In genomic region chr12:53251701-53252181, GRCm38 (mm10) we compare ENCODE assay signal across 8 mouse cellular contexts. TPM values are rescaled to one million over a fixed set of nuclear protein-coding genes. Genes with fewer than 3 reads are reported as not detected.
DNase-seq lines count a peak whose midpoint lies in the region; ATAC-seq and TF ChIP-seq lines count a peak whose summit lies in the region.

No protein-coding gene starts in this region.

- H3K9ac ChIP-seq in ES-E14 (ENCODE audit: insufficient read depth, low read depth, low read length, poor library complexity, severe bottlenecking) = no peak overlapping the region
- no peak overlapping the region for H3K9ac ChIP-seq in embryonic facial prominence, embryonic 15.5 days
- peak overlapping the region; percentile 98 for H3K9ac ChIP-seq in hindbrain, embryonic 12.5 days
- peak overlapping the region; percentile 60 for H3K9ac ChIP-seq in midbrain, embryonic 16.5 days (ENCODE audit: low read depth, low read length)

- peak overlapping the region; percentile 52 to 78; a peak in 1 of 4 replicates for H3K4me3 ChIP-seq in ES-E14 (ENCODE audit: insufficient read depth in 1 of 2, low read depth in 1 of 2, low read length in 2 of 2, poor library complexity in 1 of 2, severe bottlenecking in 1 of 2)
- peak overlapping the region; percentile 72 for H3K4me3 ChIP-seq in embryonic facial prominence, embryonic 15.5 days (replicated peaks)
- H3K4me3 ChIP-seq in hindbrain, embryonic 12.5 days = peak overlapping the region; percentile 84
- H3K4me3 ChIP-seq in midbrain, embryonic 16.5 days (ENCODE audit: low read depth, low read length) = peak overlapping the region; percentile 87

- peak overlapping the region; percentile 88 for H3K4me2 ChIP-seq in embryonic facial prominence, embryonic 15.5 days (replicated peaks)
- H3K4me2 ChIP-seq in hindbrain, embryonic 12.5 days (replicated peaks) = peak overlapping the region; percentile 75
- H3K4me2 ChIP-seq in midbrain, embryonic 16.5 days (ENCODE audit: low read length) = peak overlapping the region; percentile 82

- in situ Hi-C loops in ES-E14 (cut with MboI; ENCODE audit: low sequenced_read_pairs in 2 of 2, unreplicated experiment in 2 of 2) = no loop called here

- DNase-seq in adrenal gland, adult (ENCODE audit: inconsistent age in 2 of 2, low spot score in 1 of 2) = peak; percentile 31 to 74
- no peak for DNase-seq in adrenal gland, postnatal 4 days (ENCODE audit: low spot score in 2 of 2)
- no peak for DNase-seq in ES-E14 (ENCODE audit: low read depth, low spot score)
- peak; percentile 7 to 16 for DNase-seq in layer of hippocampus, postnatal 36 days
- no peak for DNase-seq in thymus, postnatal 0 days (ENCODE audit: low spot score)

- peaks cover 61% of the 10 kb centered on the region for H3K27me3 ChIP-seq in embryonic facial prominence, embryonic 15.5 days
- no peaks in the 10 kb centered on the region; the same call in 1 of the 2 replicates for H3K27me3 ChIP-seq in hindbrain, embryonic 12.5 days
- H3K27me3 ChIP-seq in midbrain, embryonic 16.5 days (ENCODE audit: control insufficient read depth, insufficient read depth, low read depth, low read length) = no peaks in the 10 kb centered on the region

- WGBS in embryonic facial prominence, embryonic 15.5 days = under 1% methylated on average over 10 of the region's 11 CpGs
- WGBS in hindbrain, embryonic 12.5 days = under 1% methylated on average over 11 of the region's 11 CpGs
- under 1% methylated on average over 10 of the region's 11 CpGs for WGBS in midbrain, embryonic 16.5 days

- no peaks in the 10 kb centered on the region for H3K36me3 ChIP-seq in ES-E14 (ENCODE audit: control insufficient read depth, insufficient read depth, low read length, poor library complexity, severe bottlenecking)
- no peaks in the 10 kb centered on the region for H3K36me3 ChIP-seq in embryonic facial prominence, embryonic 15.5 days
- no peaks in the 10 kb centered on the region for H3K36me3 ChIP-seq in hindbrain, embryonic 12.5 days
- H3K36me3 ChIP-seq in midbrain, embryonic 16.5 days (ENCODE audit: control insufficient read depth, insufficient read depth, low read length) = no peaks in the 10 kb centered on the region

- H3K27ac ChIP-seq in ES-E14 (ENCODE audit: insufficient read depth, low read depth, low read length, poor library complexity, severe bottlenecking) = no peak overlapping the region
- H3K27ac ChIP-seq in embryonic facial prominence, embryonic 15.5 days (replicated peaks) = no peak overlapping the region
- peak overlapping the region; percentile 100 for H3K27ac ChIP-seq in hindbrain, embryonic 12.5 days
- peak overlapping the region; percentile 98 for H3K27ac ChIP-seq in midbrain, embryonic 16.5 days (ENCODE audit: low read length)

- H3K4me1 ChIP-seq in ES-E14 (ENCODE audit: control insufficient read depth in 2 of 2, insufficient read depth in 2 of 2, low read length in 2 of 2, poor library complexity in 1 of 2) = no peaks in the 10 kb centered on the region; a peak in 1 of 4 replicates
- H3K4me1 ChIP-seq in embryonic facial prominence, embryonic 15.5 days = peaks cover 35% of the 10 kb centered on the region
- peaks cover 35% of the 10 kb centered on the region for H3K4me1 ChIP-seq in hindbrain, embryonic 12.5 days
- H3K4me1 ChIP-seq in midbrain, embryonic 16.5 days (ENCODE audit: control insufficient read depth, insufficient read depth, low read length) = peaks cover 29% of the 10 kb centered on the region

- no peaks in the 10 kb centered on the region for H3K9me3 ChIP-seq in ES-E14 (ENCODE audit: control insufficient read depth, insufficient read depth, low read depth, low read length)
- H3K9me3 ChIP-seq in embryonic facial prominence, embryonic 15.5 days (replicated peaks) = no peaks in the 10 kb centered on the region
- no peaks in the 10 kb centered on the region for H3K9me3 ChIP-seq in hindbrain, embryonic 12.5 days (replicated peaks)
- no peaks in the 10 kb centered on the region for H3K9me3 ChIP-seq in midbrain, embryonic 16.5 days (replicated peaks; ENCODE audit: control insufficient read depth, low read length, poor library complexity, severe bottlenecking)

- no peak for ATAC-seq in embryonic facial prominence, embryonic 15.5 days (ENCODE audit: insufficient number of reproducible peaks, low FRiP score, low TSS enrichment, low read depth)
- ATAC-seq in hindbrain, embryonic 12.5 days (ENCODE audit: low FRiP score) = peak; percentile 15; the same call in 1 of the 2 replicates
- peak; percentile 40 for ATAC-seq in midbrain, embryonic 16.5 days

TF ChIP-seq in ES-E14, 5 proteins besides CTCF, POLR2A, EP300 and RAD21:
- TF ChIP-seq ZC3H11A (IDR thresholded peaks at IDR 0.05; ENCODE audit: borderline replicate concordance, low read depth, low read length) (no peak), HCFC1 (IDR thresholded peaks at IDR 0.05; ENCODE audit: borderline replicate concordance, insufficient read depth, low read length) (no peak), CHD2 (IDR thresholded peaks at IDR 0.05; ENCODE audit: low read depth, low read length) (no peak)
TF ChIP-seq in ES-E14: peak in this region for 0.

RNA-seq across cellular contexts. Expression of gene Npas3, which starts 3.3 kb away (rescaled TPM):
- 1 to 10 TPM; 3.4 to 5.0 TPM for total RNA-seq in adrenal gland, postnatal 4 days (2021)
- total RNA-seq in ES-E14 (2012; rRNA removed) = 0.16 and 1.2 TPM in 2 replicates
- 3.5 and 4.1 TPM in 2 replicates for polyA plus RNA-seq in embryonic facial prominence, embryonic 15.5 days (2015; fragmentation: Nextera tagmentation; extraction: Ambion mirVana)
- polyA plus RNA-seq in hindbrain, embryonic 12.5 days (2016; fragmentation: Nextera tagmentation; extraction: Ambion mirVana) = 24.9 and 26.2 TPM in 2 replicates
- total RNA-seq in layer of hippocampus, postnatal 36 days (2021) = 10 to 100 TPM; 21.7 to 33.0 TPM
- 25.1 and 27.9 TPM in 2 replicates for polyA plus RNA-seq in midbrain, embryonic 16.5 days (2015; fragmentation: Nextera tagmentation; extraction: Ambion mirVana)
- polyA plus RNA-seq in thymus, postnatal 0 days (2015; fragmentation: Nextera tagmentation; extraction: Ambion mirVana) = 0.07 and 0.12 TPM in 2 replicates

Comparison
In these comparisons a context has a peak if more than half of its experiments do, and no peak if none do; other contexts are left out.
1. DNase-seq: peak in adrenal gland, adult (2 of 2) and layer of hippocampus, postnatal 36 days (2 of 2); none in adrenal gland, postnatal 4 days (0 of 2), ES-E14 (single experiment) and thymus, postnatal 0 days (single experiment).
2. H3K27ac ChIP-seq: peak in hindbrain, embryonic 12.5 days (single experiment) and midbrain, embryonic 16.5 days (single experiment); none in ES-E14 (single experiment) and embryonic facial prominence, embryonic 15.5 days (single experiment).
3. H3K9ac ChIP-seq: peak in hindbrain, embryonic 12.5 days (single experiment) and midbrain, embryonic 16.5 days (single experiment); none in ES-E14 (single experiment) and embryonic facial prominence, embryonic 15.5 days (single experiment).
4. Peak in every context shown above with its lines, with median percentiles within 50 percentile points of each other: H3K4me3 ChIP-seq and H3K4me2 ChIP-seq.